Mouse (Mus musculus): ENCODE data around the gene Dhx16. TPM values are rescaled to one million over a fixed set of nuclear protein-coding genes. Genes with fewer than 3 reads are reported as not detected.

Dhx16 gene
- total RNA-seq, 2 experiments from 2014 or later = 19.2 to 20.1 TPM

- intact Hi-C loops (cut with DNase I) = loop anchor here (1.0 kb wide), 1 partner anchor 135 kb away; no protein-coding TSS in a partner anchor
- DNase-seq (ENCODE audit: low spot score) = no peak
Observed at GRCm38 (mm10) chr17:35874721-35875120, 4.9 kb upstream of the Dhx16 start.

GRCm38 (mm10) chr17:35882924-35883323, 3.3 kb downstream of the Dhx16 start:
- intact Hi-C loops (cut with DNase I) = no loop called here

GRCm38 (mm10) chr17:35883777-35884176, 4.2 kb downstream of the Dhx16 start:
- intact Hi-C loops (cut with DNase I) = no loop called here
- no peak for DNase-seq (ENCODE audit: low spot score)

More at GRCm38 (mm10) chr17:35882924-35883323, 3.3 kb downstream of the Dhx16 start:
- DNase-seq (ENCODE audit: low spot score) = no peak

GRCm38 (mm10) chr17:35887725-35888124, 8.1 kb downstream of the Dhx16 start:
- DNase-seq (ENCODE audit: low spot score) = no peak
- intact Hi-C loops (cut with DNase I) = no loop called here

- intact Hi-C loops (cut with DNase I) = no loop called here
- peak; percentile 85 for DNase-seq (ENCODE audit: low spot score)
Observed at GRCm38 (mm10) chr17:35896781-35897643, 17.4 kb downstream of the Dhx16 start, which contains the start of gene 2310061I04Rik. Gene 2310061I04Rik, minus strand, starts transcription at chr17:35897431.

GRCm38 (mm10) chr17:35897644-35898573, 18.3 kb downstream of the Dhx16 start:
- DNase-seq (ENCODE audit: low spot score) = no peak
- intact Hi-C loops (cut with DNase I) = no loop called here

GRCm38 (mm10) chr17:35900636-35901035, 21.0 kb downstream of the Dhx16 start:
- intact Hi-C loops (cut with DNase I) = no loop called here
- DNase-seq (ENCODE audit: low spot score) = no peak

- DNase-seq (ENCODE audit: low spot score) = no peak
- intact Hi-C loops (cut with DNase I) = no loop called here
Observed at GRCm38 (mm10) chr17:35903343-35903991, 23.8 kb downstream of the Dhx16 start.

- DNase-seq (ENCODE audit: low spot score) = no peak
- intact Hi-C loops (cut with DNase I) = no loop called here
Observed at GRCm38 (mm10) chr17:35903992-35904355, 24.4 kb downstream of the Dhx16 start.

GRCm38 (mm10) chr17:35905587-35905986, 26.0 kb downstream of the Dhx16 start:
- DNase-seq (ENCODE audit: low spot score) = no peak
- intact Hi-C loops (cut with DNase I) = no loop called here

GRCm38 (mm10) chr17:35907609-35908008, 28.0 kb downstream of the Dhx16 start:
- no peak for DNase-seq (ENCODE audit: low spot score)
- intact Hi-C loops (cut with DNase I) = loop anchor here (1.0 kb wide), 1 partner anchor 27 kb away; no protein-coding TSS in a partner anchor

- no peak for DNase-seq (ENCODE audit: low spot score)
- intact Hi-C loops (cut with DNase I) = no loop called here
Observed at GRCm38 (mm10) chr17:35909186-35909918, 29.7 kb downstream of the Dhx16 start.

GRCm38 (mm10) chr17:35909919-35910369, 30.3 kb downstream of the Dhx16 start, which contains the start of gene Atat1:
Gene Atat1, minus strand, starts transcription at chr17:35910075.
- intact Hi-C loops (cut with DNase I) = no loop called here

GRCm38 (mm10) chr17:35914975-35915374, 35.4 kb downstream of the Dhx16 start:
- intact Hi-C loops (cut with DNase I) = loop anchor here (5.0 kb wide), 1 partner anchor 78 kb away; the partner anchor contains the start of gene Tubb5
- no peak for DNase-seq (ENCODE audit: low spot score)

More at GRCm38 (mm10) chr17:35909919-35910369, 30.3 kb downstream of the Dhx16 start, which contains the start of gene Atat1:
- peak; percentile 89 for DNase-seq (ENCODE audit: low spot score)

GRCm38 (mm10) chr17:35915538-35916296, 36.1 kb downstream of the Dhx16 start:
- no peak for DNase-seq (ENCODE audit: low spot score)
- intact Hi-C loops (cut with DNase I) = loop anchor here (5.0 kb wide), 1 partner anchor 78 kb away; the partner anchor contains the start of gene Tubb5

GRCm38 (mm10) chr17:35916297-35917142, 36.9 kb downstream of the Dhx16 start, which contains the start of the genes Mrps18b and Ppp1r10:
Gene Mrps18b, minus strand, starts transcription at chr17:35916389.
Gene Ppp1r10, plus strand, starts transcription at chr17:35916434.
- DNase-seq (ENCODE audit: low spot score) = peak; percentile 100
- intact Hi-C loops (cut with DNase I) = loop anchor here (5.0 kb wide), 1 partner anchor 79 kb away; the partner anchor contains the start of gene Tubb5

GRCm38 (mm10) chr17:35917143-35917462, 37.5 kb downstream of the Dhx16 start:
- intact Hi-C loops (cut with DNase I) = loop anchor here (5.0 kb wide), 1 partner anchor 80 kb away; the partner anchor contains the start of gene Tubb5
- no peak for DNase-seq (ENCODE audit: low spot score)
